Comparison of ENCODE assay signal across 19 mouse cellular contexts in genomic region chr2:101597186-101597585, GRCm38 (mm10). TPM values are rescaled to one million over a fixed set of nuclear protein-coding genes. Genes with fewer than 3 reads are reported as not detected.
DNase-seq lines count a peak whose midpoint lies in the region; ATAC-seq and TF ChIP-seq lines count a peak whose summit lies in the region.
"Had no signal": no experiment of that assay in that cellular context is flagged by ENCODE, and none has a peak within 500 bp of the region (broad histone marks: within the 10 kb centered on the region; RNA-seq: fewer than 3 reads in every experiment).

No protein-coding gene starts in this region.

- H3K27ac ChIP-seq in forebrain, postnatal 0 days (ENCODE audit: low read depth, low read length), result no peak overlapping the region
- no peak overlapping the region for H3K27ac ChIP-seq in forebrain, embryonic 15.5 days (replicated peaks)
- no peak overlapping the region for H3K27ac ChIP-seq in layer of hippocampus, adult 2 months
- H3K27ac ChIP-seq in embryonic facial prominence, embryonic 10.5 days (replicated peaks), result no peak overlapping the region
- H3K27ac ChIP-seq: embryonic facial prominence, embryonic 13.5 days; liver, embryonic 15.5 days had no signal

- no peak for ATAC-seq in forebrain, postnatal 0 days
- ATAC-seq in forebrain, embryonic 15.5 days (replicated peaks), result no peak
- ATAC-seq in monocyte, adult 5-6 weeks (replicated peaks; ENCODE audit: insufficient number of reproducible peaks, low FRiP score, low TSS enrichment, poor library complexity, severe bottlenecking), result no peak
- ATAC-seq: forebrain, embryonic 16.5 days had no signal

- H3K4me3 ChIP-seq in forebrain, postnatal 0 days (ENCODE audit: low read depth, low read length), result no peak overlapping the region
- no peak overlapping the region for H3K4me3 ChIP-seq in forebrain, embryonic 15.5 days
- H3K4me3 ChIP-seq in layer of hippocampus, adult 2 months, result no peak overlapping the region
- H3K4me3 ChIP-seq in embryonic facial prominence, embryonic 10.5 days, result no peak overlapping the region
- H3K4me3 ChIP-seq: embryonic facial prominence, embryonic 13.5 days; liver, embryonic 15.5 days; megakaryocyte, embryonic 14.5 days had no signal

- no peaks in the 10 kb centered on the region for H3K36me3 ChIP-seq in forebrain, postnatal 0 days (ENCODE audit: insufficient read depth)
- H3K36me3 ChIP-seq in forebrain, embryonic 15.5 days, result no peaks in the 10 kb centered on the region
- H3K36me3 ChIP-seq in embryonic facial prominence, embryonic 10.5 days (replicated peaks), result no peaks in the 10 kb centered on the region
- H3K36me3 ChIP-seq: embryonic facial prominence, embryonic 13.5 days; liver, embryonic 15.5 days had no signal

- H3K27me3 ChIP-seq in forebrain, postnatal 0 days (ENCODE audit: insufficient read depth, low read length), result no peaks in the 10 kb centered on the region; the same call in 1 of the 2 replicates
- no peaks in the 10 kb centered on the region for H3K27me3 ChIP-seq in forebrain, embryonic 15.5 days
- no peaks in the 10 kb centered on the region for H3K27me3 ChIP-seq in embryonic facial prominence, embryonic 10.5 days (replicated peaks; ENCODE audit: low read depth, poor library complexity, severe bottlenecking)
- H3K27me3 ChIP-seq: liver, embryonic 15.5 days; megakaryocyte, embryonic 14.5 days had no signal

- H3K9ac ChIP-seq in forebrain, postnatal 0 days, result no peak overlapping the region
- H3K9ac ChIP-seq in forebrain, embryonic 15.5 days (replicated peaks), result no peak overlapping the region
- H3K9ac ChIP-seq: embryonic facial prominence, embryonic 13.5 days; liver, embryonic 15.5 days had no signal

- no peaks in the 10 kb centered on the region for H3K9me3 ChIP-seq in forebrain, postnatal 0 days (ENCODE audit: low read length)
- no peaks in the 10 kb centered on the region for H3K9me3 ChIP-seq in forebrain, embryonic 15.5 days
- no peaks in the 10 kb centered on the region for H3K9me3 ChIP-seq in embryonic facial prominence, embryonic 10.5 days
- H3K9me3 ChIP-seq: embryonic facial prominence, embryonic 13.5 days; liver, embryonic 15.5 days; megakaryocyte, embryonic 14.5 days had no signal

- peak; percentile 49 for TF ChIP-seq CTCF in forebrain, postnatal 0 days (IDR thresholded peaks at IDR 0.05; ENCODE audit: low read depth)
- peak; percentile 66 for TF ChIP-seq CTCF in layer of hippocampus, adult 2 months (conservative IDR thresholded peaks at IDR 0.05)

- no peak overlapping the region for H3K4me2 ChIP-seq in forebrain, postnatal 0 days (ENCODE audit: low read depth)
- H3K4me2 ChIP-seq in forebrain, embryonic 15.5 days (replicated peaks), result no peak overlapping the region
- H3K4me2 ChIP-seq: embryonic facial prominence, embryonic 13.5 days; liver, embryonic 15.5 days had no signal

- no peak for DNase-seq in forebrain, postnatal 0 days
- no peak for DNase-seq in layer of hippocampus, adult 2 months (ENCODE audit: low spot score in 2 of 2)
- DNase-seq in layer of hippocampus, postnatal 14 days (ENCODE audit: low spot score in 2 of 2), result no peak
- peak; percentile 31 to 40 for DNase-seq in B cell, adult 2 months
- peak; percentile 14 for DNase-seq in adipocyte (ENCODE audit: low spot score)
- DNase-seq in embryonic facial prominence, embryonic 10.5 days (ENCODE audit: low spot score), result no peak
- DNase-seq: adrenal gland, postnatal 25 days; cerebellum, adult 18-20 months; heart, postnatal 36 days; spleen, adult 18-20 months had no signal

- H3K4me1 ChIP-seq in forebrain, postnatal 0 days (ENCODE audit: insufficient read depth), result 0 out of 2 replicates have a peak, but pooled peaks cover 9% of the 10 kb centered on the region
- peaks cover 44% of the 10 kb centered on the region for H3K4me1 ChIP-seq in forebrain, embryonic 15.5 days
- peaks cover 27% of the 10 kb centered on the region for H3K4me1 ChIP-seq in embryonic facial prominence, embryonic 10.5 days
- H3K4me1 ChIP-seq: liver, embryonic 15.5 days; megakaryocyte, embryonic 14.5 days had no signal

RNA-seq across cellular contexts. Expression of gene Rag2, which starts 27.3 kb away (rescaled TPM):
- total RNA-seq in forebrain, postnatal 0 days (2014; rRNA removed), result not detected in 2 replicates
- not detected in 2 replicates for polyA plus RNA-seq in forebrain, postnatal 0 days (2015; fragmentation: Nextera tagmentation; extraction: Ambion mirVana)
- not detected in 2 replicates for polyA plus RNA-seq in forebrain, embryonic 15.5 days (2015; fragmentation: Nextera tagmentation; extraction: Ambion mirVana)
- not detected for total RNA-seq in layer of hippocampus, adult 2 months (2021)
- not detected for total RNA-seq in layer of hippocampus, postnatal 14 days (2021)
- not detected in 2 replicates for polyA plus RNA-seq in embryonic facial prominence, embryonic 10.5 days (2016; fragmentation: Nextera tagmentation; extraction: Ambion mirVana)
- not detected in 3 replicates for total RNA-seq in monocyte, adult 5-6 weeks (2017)
- total RNA-seq: adrenal gland, postnatal 25 days; heart, postnatal 36 days; left cerebral cortex, postnatal 10 days had no signal
- polyA plus RNA-seq: C2C12; embryonic facial prominence, embryonic 13.5 days; forebrain, embryonic 16.5 days had no signal

RNA-seq across cellular contexts. Expression of gene Rag1, which starts 52.1 kb away (rescaled TPM):
- total RNA-seq in forebrain, postnatal 0 days (2014; rRNA removed), result 0.23 and 0.43 TPM in 2 replicates
- 0.04 and 0.10 TPM in 2 replicates for polyA plus RNA-seq in forebrain, postnatal 0 days (2015; fragmentation: Nextera tagmentation; extraction: Ambion mirVana)
- polyA plus RNA-seq in forebrain, embryonic 15.5 days (2015; fragmentation: Nextera tagmentation; extraction: Ambion mirVana), result 0.06 and 0.14 TPM in 2 replicates
- total RNA-seq in layer of hippocampus, adult 2 months (2021), result under 1 TPM; 0.15 to 0.25 TPM
- total RNA-seq in layer of hippocampus, postnatal 14 days (2021), result under 1 TPM; 0.21 to 0.25 TPM
- 0.10 and 0.11 TPM in 2 replicates for polyA plus RNA-seq in embryonic facial prominence, embryonic 10.5 days (2016; fragmentation: Nextera tagmentation; extraction: Ambion mirVana)
- 0.10 to 0.86 TPM (median 0.32 TPM) in 3 replicates for total RNA-seq in monocyte, adult 5-6 weeks (2017)
- total RNA-seq: adrenal gland, postnatal 25 days; granulocyte monocyte progenitor cell, adult 5-6 weeks had no signal
- polyA plus RNA-seq: C2C12 had no signal

RNA-seq across cellular contexts. Expression of gene B230118H07Rik, which starts 52.1 kb away (rescaled TPM):
- total RNA-seq in forebrain, postnatal 0 days (2014; rRNA removed), result 20.0 and 29.5 TPM in 2 replicates
- 52.0 and 61.3 TPM in 2 replicates for polyA plus RNA-seq in forebrain, postnatal 0 days (2015; fragmentation: Nextera tagmentation; extraction: Ambion mirVana)
- 48.7 and 52.2 TPM in 2 replicates for polyA plus RNA-seq in forebrain, embryonic 15.5 days (2015; fragmentation: Nextera tagmentation; extraction: Ambion mirVana)
- total RNA-seq in layer of hippocampus, adult 2 months (2021), result 10 to 100 TPM; 32.0 to 32.3 TPM
- total RNA-seq in layer of hippocampus, postnatal 14 days (2021), result 10 to 100 TPM; 28.5 to 32.6 TPM
- polyA plus RNA-seq in embryonic facial prominence, embryonic 10.5 days (2016; fragmentation: Nextera tagmentation; extraction: Ambion mirVana), result 47.2 and 52.1 TPM in 2 replicates
- total RNA-seq in monocyte, adult 5-6 weeks (2017), result 11.9 to 22.1 TPM (median 22.0 TPM) in 3 replicates

Comparison
In these comparisons a context has a peak if more than half of its experiments do, and no peak if none do; other contexts are left out.
1. DNase-seq: peak in B cell, adult 2 months (2 of 2) and adipocyte (single experiment); none in forebrain, postnatal 0 days (single experiment), layer of hippocampus, adult 2 months (0 of 2), layer of hippocampus, postnatal 14 days (0 of 2) and embryonic facial prominence, embryonic 10.5 days (single experiment).